Mouse (Mus musculus): ENCODE measurements around the gene Arhgap32.

DNA sequence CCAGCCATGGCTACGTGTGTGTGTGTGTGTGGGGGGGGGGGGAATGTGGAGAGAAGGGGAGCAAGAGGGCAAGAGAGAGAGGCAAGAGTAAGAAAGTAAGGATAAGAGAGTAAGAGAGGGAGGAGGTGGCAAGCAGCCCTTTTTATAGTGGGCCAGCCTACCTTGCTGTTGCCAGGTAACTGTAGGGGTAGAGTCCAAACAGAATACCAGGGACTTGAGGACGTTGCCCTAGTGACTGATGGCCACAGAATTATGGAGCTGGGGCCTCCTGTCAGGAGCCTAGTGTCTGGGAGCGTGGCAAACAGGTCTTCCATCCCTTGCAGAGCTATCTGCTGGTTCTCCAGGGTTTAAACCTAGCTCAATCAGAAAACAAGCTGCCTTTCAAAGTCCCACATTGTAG, 163.9 kb downstream of the Arhgap32 start:
- TF ChIP-seq CTCF (IDR thresholded peaks at IDR 0.05; ENCODE audit: extremely low read depth, insufficient read depth, insufficient read length, insufficient replicate concordance) (no peak), POLR2A (IDR thresholded peaks at IDR 0.05; ENCODE audit: low read depth, low read length) (no peak)
